Mouse (Mus musculus): ENCODE results near the gene Coq10a. TPM values are rescaled to one million over a fixed set of nuclear protein-coding genes. Genes with fewer than 3 reads are reported as not detected.

Gene Coq10a
- total RNA-seq, 2 experiments from 2014 or later = 48.3 to 62.1 TPM

Small RNA genes within 50 kb of the gene (microRNA-seq; reads per million reads assigned to microRNA genes)
- gene Gm25361 (not detected), gene Gm26308 (not detected), gene Mir6914 (not detected), gene Mir6915 (1.3 reads per million)

Other genes starting within 250 kb of the Coq10a start
- 100 to 1,000 TPM in 1 of 2 experiments, 10 to 100 TPM in 1; 90.2 to 104 TPM for gene Rbms2, start 188.7 kb downstream of the Coq10a start, total RNA-seq (2021)
- 1 to 10 TPM; 4.8 to 8.2 TPM for gene Gls2, start 174.5 kb downstream of the Coq10a start, total RNA-seq (2021)
- 10 to 100 TPM; 23.2 to 25.9 TPM for gene Spryd4, start 157.2 kb downstream of the Coq10a start, total RNA-seq (2021)
- not detected for gene Mip, start 143.2 kb downstream of the Coq10a start, total RNA-seq (2021)
- 10 to 100 TPM; 28.4 to 34.0 TPM for gene Timeless, start 136.9 kb downstream of the Coq10a start, total RNA-seq (2021)
- gene Apon, start 114.9 kb downstream of the Coq10a start, total RNA-seq (2021) = 1 to 10 TPM in 1 of 2 experiments, not detected in 1; 4.7 TPM
- 10 to 100 TPM; 13.3 to 76.4 TPM for gene Apof, start 100.3 kb downstream of the Coq10a start, total RNA-seq (2021)
- 10 to 100 TPM; 41.5 to 45.9 TPM for gene Stat2, start 98.4 kb downstream of the Coq10a start, total RNA-seq (2021)
- gene Il23a, start 70.2 kb downstream of the Coq10a start, total RNA-seq (2021) = not detected
- 10 to 100 TPM; 43.6 to 45.3 TPM for gene Pan2, start 65.7 kb downstream of the Coq10a start, total RNA-seq (2021)
- gene Cnpy2, start 46.5 kb downstream of the Coq10a start, total RNA-seq (2021) = 100 to 1,000 TPM; 178 to 188 TPM
- 100 to 1,000 TPM; 300 to 355 TPM for gene Cs, start 31.3 kb downstream of the Coq10a start, total RNA-seq (2021)
- gene Ankrd52, start 8.1 kb upstream of the Coq10a start, total RNA-seq (2021) = 10 to 100 TPM; 71.5 to 75.1 TPM
- gene Slc39a5, start 32.2 kb upstream of the Coq10a start, total RNA-seq (2021) = 10 to 100 TPM in 1 of 2 experiments, 1 to 10 TPM in 1; 5.7 to 13.2 TPM
- 10 to 100 TPM; 69.5 to 72.7 TPM for gene Nabp2, start 42.5 kb upstream of the Coq10a start, total RNA-seq (2021)
- 10 to 100 TPM; 49.9 to 50.9 TPM for gene Rnf41, start 42.7 kb upstream of the Coq10a start, total RNA-seq (2021)
- 100 to 1,000 TPM; 138 to 157 TPM for gene Smarcc2, start 90.3 kb upstream of the Coq10a start, total RNA-seq (2021)
- 100 to 1,000 TPM; 703 to 716 TPM for gene Myl6, start 125.1 kb upstream of the Coq10a start, total RNA-seq (2021)
- gene Myl6b, start 129.7 kb upstream of the Coq10a start, total RNA-seq (2021) = 1 to 10 TPM; 6.8 to 8.2 TPM
- 10 to 100 TPM; 30.3 to 34.5 TPM for gene Esyt1, start 156.9 kb upstream of the Coq10a start, total RNA-seq (2021)
- gene Zc3h10, start 178.8 kb upstream of the Coq10a start, total RNA-seq (2021) = 10 to 100 TPM; 10.9 to 11.0 TPM
- gene Rpl41, start 180.3 kb upstream of the Coq10a start, total RNA-seq (2021) = 1,000 to 10,000 TPM; 3,532 to 3,650 TPM
- 100 to 1,000 TPM; 112 to 119 TPM for gene Pa2g4, start 197.0 kb upstream of the Coq10a start, total RNA-seq (2021)
- gene Erbb3, start 220.7 kb upstream of the Coq10a start, total RNA-seq (2021) = 10 to 100 TPM in 1 of 2 experiments, 1 to 10 TPM in 1; 8.9 to 10.9 TPM

Measured in adrenal gland, postnatal 4 days (tissue).